Mouse (Mus musculus): Measurements from ENCODE around the gene Rere. TPM values are rescaled to one million over a fixed set of nuclear protein-coding genes. Genes with fewer than 3 reads are reported as not detected.

The Rere gene
- polyA plus RNA-seq, 1 experiment from 2014 or later: 44.4 TPM

GRCm38 (mm10) chr4:150454571-150455306, 173.3 kb downstream of the Rere start:
- Histone ChIP-seq H3K9ac (no peak overlapping the region), H3K27ac (no peak overlapping the region), H3K4me3 (replicated peaks; ENCODE audit: low read length) (no peak overlapping the region), H3K4me2 (replicated peaks) (no peak overlapping the region), H3K9me3 (ENCODE audit: control insufficient read depth, low read length) (no peaks in the 10 kb centered on the region), H3K36me3 (replicated peaks; ENCODE audit: control insufficient read depth, insufficient read depth) (no peaks in the 10 kb centered on the region), H3K27me3 (ENCODE audit: control insufficient read depth, insufficient read depth, low read length) (no peaks in the 10 kb centered on the region), H3K4me1 (replicated peaks; ENCODE audit: control insufficient read depth, insufficient read depth, low read length) (peaks cover 41% of the 10 kb centered on the region)
- DNase-seq (ENCODE audit: low spot score) (no peak), ATAC-seq (ENCODE audit: low FRiP score) (no peak)
- WGBS: 68% methylated on average over 12 of the region's 12 CpGs

DNA sequence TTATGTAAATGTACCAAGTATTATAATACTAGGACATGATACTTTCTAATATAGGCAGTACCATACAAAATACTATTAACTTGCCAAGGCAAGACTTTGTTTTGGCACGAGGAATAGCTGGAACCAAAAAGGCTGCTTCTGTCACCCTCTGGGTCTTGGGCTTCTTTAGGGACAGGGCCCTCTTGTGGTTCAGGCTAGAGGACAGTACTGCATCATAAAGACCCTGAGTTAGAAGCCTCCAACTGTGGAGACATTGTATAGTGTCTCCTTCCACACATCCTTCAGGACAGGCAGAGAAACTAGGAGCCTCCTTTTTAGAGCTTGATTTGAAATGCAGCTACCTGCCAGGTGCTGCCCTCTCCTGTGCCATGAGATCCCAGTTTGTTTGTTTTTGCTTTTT, 174.3 kb downstream of the Rere start:
- H3K4me1 ChIP-seq (replicated peaks; ENCODE audit: control insufficient read depth, insufficient read depth, low read length): peaks cover 35% of the 10 kb centered on the region
- H3K36me3 ChIP-seq (replicated peaks; ENCODE audit: control insufficient read depth, insufficient read depth): no peaks in the 10 kb centered on the region
- no peak overlapping the region for H3K4me3 ChIP-seq (replicated peaks; ENCODE audit: low read length)
- H3K4me2 ChIP-seq (replicated peaks): no peak overlapping the region
- DNase-seq (ENCODE audit: low spot score) (no peak), ATAC-seq (ENCODE audit: low FRiP score) (no peak)
- 67% methylated on average over 1 of the region's 1 CpGs for WGBS
- no peak overlapping the region for H3K9ac ChIP-seq
- no peak overlapping the region for H3K27ac ChIP-seq
- H3K27me3 ChIP-seq (ENCODE audit: control insufficient read depth, insufficient read depth, low read length): no peaks in the 10 kb centered on the region
- no peaks in the 10 kb centered on the region for H3K9me3 ChIP-seq (ENCODE audit: control insufficient read depth, low read length)

DNA sequence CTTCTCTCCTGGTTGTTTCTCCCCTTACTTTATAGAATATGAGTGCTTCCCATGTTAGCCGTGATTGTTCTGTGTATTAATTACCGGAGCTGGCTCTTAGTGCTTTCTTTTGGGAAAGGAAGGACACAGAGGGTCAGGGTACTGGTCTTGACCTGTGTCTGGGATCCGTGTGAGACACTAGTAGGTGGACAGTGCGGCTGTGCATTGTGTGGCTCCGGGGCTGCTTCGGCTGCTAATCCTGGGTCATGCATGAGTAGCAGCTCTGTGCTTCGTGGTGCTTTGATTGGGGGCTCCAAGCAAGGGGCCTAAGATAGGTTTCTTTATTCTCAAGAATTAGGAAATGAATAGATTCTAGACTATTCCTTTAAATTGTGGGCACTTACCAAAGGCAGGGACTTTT, 175.0 kb downstream of the Rere start:
- Histone ChIP-seq H3K4me3 (replicated peaks; ENCODE audit: low read length) (no peak overlapping the region), H3K4me1 (replicated peaks; ENCODE audit: control insufficient read depth, insufficient read depth, low read length) (peaks cover 38% of the 10 kb centered on the region), H3K9ac (0 out of 2 replicates have a peak overlapping the region, but pooled peaks have one; percentile 8), H3K4me2 (replicated peaks) (no peak overlapping the region), H3K36me3 (replicated peaks; ENCODE audit: control insufficient read depth, insufficient read depth) (no peaks in the 10 kb centered on the region), H3K9me3 (ENCODE audit: control insufficient read depth, low read length) (no peaks in the 10 kb centered on the region), H3K27ac (peak overlapping the region; percentile 66), H3K27me3 (ENCODE audit: control insufficient read depth, insufficient read depth, low read length) (no peaks in the 10 kb centered on the region)
- no peak for ATAC-seq (ENCODE audit: low FRiP score)
- no peak for DNase-seq (ENCODE audit: low spot score)
- WGBS: 28% methylated on average over 7 of the region's 7 CpGs

DNA sequence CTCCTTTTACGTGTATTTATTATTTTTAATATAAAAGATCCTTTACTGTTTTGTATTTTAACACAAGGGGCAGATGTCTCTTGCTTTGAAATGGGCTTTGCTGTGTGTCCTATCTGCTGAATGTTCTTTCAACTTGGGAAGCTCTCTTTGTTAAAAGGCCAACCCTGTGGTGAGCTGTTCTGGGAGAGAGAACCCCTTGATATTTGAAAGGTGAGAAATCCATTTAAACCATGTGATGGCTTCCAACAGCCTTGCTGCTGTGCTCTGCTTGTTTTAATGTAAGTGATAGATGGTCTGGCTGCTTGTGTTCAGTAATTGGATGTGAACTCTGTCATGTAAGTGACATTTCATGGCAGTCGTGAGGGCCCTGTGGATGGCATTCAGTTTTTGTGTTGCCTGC, 175.4 kb downstream of the Rere start:
- no peaks in the 10 kb centered on the region for H3K27me3 ChIP-seq (ENCODE audit: control insufficient read depth, insufficient read depth, low read length)
- WGBS: 31% methylated on average over 2 of the region's 2 CpGs
- 0 out of 2 replicates have a peak overlapping the region, but pooled peaks have one; percentile 8 for H3K9ac ChIP-seq
- no peak overlapping the region for H3K4me3 ChIP-seq (replicated peaks; ENCODE audit: low read length)
- no peaks in the 10 kb centered on the region for H3K36me3 ChIP-seq (replicated peaks; ENCODE audit: control insufficient read depth, insufficient read depth)
- H3K4me2 ChIP-seq (replicated peaks): no peak overlapping the region
- no peak for ATAC-seq (ENCODE audit: low FRiP score)
- H3K27ac ChIP-seq: peak overlapping the region; percentile 66
- no peaks in the 10 kb centered on the region for H3K9me3 ChIP-seq (ENCODE audit: control insufficient read depth, low read length)
- peaks cover 39% of the 10 kb centered on the region for H3K4me1 ChIP-seq (replicated peaks; ENCODE audit: control insufficient read depth, insufficient read depth, low read length)
- no peak for DNase-seq (ENCODE audit: low spot score)

DNA sequence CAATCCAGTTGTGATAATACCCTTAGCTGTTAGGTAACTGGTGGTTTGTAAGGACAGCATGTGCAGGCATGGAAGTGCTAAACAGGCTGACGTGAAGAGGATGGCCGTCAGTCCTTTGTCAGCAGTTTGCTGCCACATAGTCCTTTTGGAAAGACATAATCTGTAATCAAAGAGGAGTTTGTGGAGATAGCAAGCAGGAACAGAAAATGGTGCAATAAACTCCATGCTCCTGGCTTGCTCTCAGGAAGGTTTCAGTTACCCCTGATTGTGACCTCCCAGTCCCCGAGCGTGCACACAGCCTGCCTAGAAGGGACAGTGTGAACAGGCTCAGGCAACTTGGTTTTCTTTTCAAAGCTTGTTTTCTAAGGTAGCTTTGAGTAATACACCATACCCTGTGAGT, 175.9 kb downstream of the Rere start:
- Histone ChIP-seq H3K27ac (peak overlapping the region; percentile 66), H3K36me3 (replicated peaks; ENCODE audit: control insufficient read depth, insufficient read depth) (no peaks in the 10 kb centered on the region), H3K9ac (no peak overlapping the region; the same call in 1 of the 2 replicates), H3K4me2 (replicated peaks) (no peak overlapping the region), H3K27me3 (ENCODE audit: control insufficient read depth, insufficient read depth, low read length) (no peaks in the 10 kb centered on the region), H3K4me1 (replicated peaks; ENCODE audit: control insufficient read depth, insufficient read depth, low read length) (peaks cover 41% of the 10 kb centered on the region), H3K9me3 (ENCODE audit: control insufficient read depth, low read length) (no peaks in the 10 kb centered on the region), H3K4me3 (replicated peaks; ENCODE audit: low read length) (no peak overlapping the region)
- 59% methylated on average over 4 of the region's 4 CpGs for WGBS
- ATAC-seq (ENCODE audit: low FRiP score) (no peak), DNase-seq (ENCODE audit: low spot score) (no peak)

DNA sequence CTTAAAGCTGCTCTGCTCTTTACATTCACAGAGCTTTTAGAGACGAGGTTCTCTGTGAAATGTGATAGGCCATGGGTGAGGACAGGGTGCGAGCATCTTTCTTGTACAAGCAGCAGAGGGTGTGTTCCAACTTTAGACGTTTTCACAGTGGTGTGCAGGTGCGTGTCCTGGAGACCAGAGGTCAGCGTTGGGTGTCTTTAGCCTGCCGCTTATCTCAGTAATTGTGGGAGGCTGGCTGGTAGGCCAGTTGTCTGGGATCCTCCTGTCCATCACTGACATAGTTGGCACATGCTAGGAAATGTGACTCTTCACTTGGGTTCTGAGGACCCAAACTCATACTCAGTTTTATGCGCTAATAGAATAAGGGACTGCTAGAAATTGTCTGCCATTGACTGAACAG, 176.3 kb downstream of the Rere start:
- Histone ChIP-seq H3K36me3 (replicated peaks; ENCODE audit: control insufficient read depth, insufficient read depth) (no peaks in the 10 kb centered on the region), H3K9ac (no peak overlapping the region; the same call in 1 of the 2 replicates), H3K27ac (no peak overlapping the region), H3K4me3 (replicated peaks; ENCODE audit: low read length) (no peak overlapping the region), H3K4me1 (replicated peaks; ENCODE audit: control insufficient read depth, insufficient read depth, low read length) (peaks cover 41% of the 10 kb centered on the region), H3K27me3 (ENCODE audit: control insufficient read depth, insufficient read depth, low read length) (no peaks in the 10 kb centered on the region), H3K9me3 (ENCODE audit: control insufficient read depth, low read length) (no peaks in the 10 kb centered on the region), H3K4me2 (replicated peaks) (no peak overlapping the region)
- no peak for ATAC-seq (ENCODE audit: low FRiP score)
- WGBS: 63% methylated on average over 7 of the region's 7 CpGs
- no peak for DNase-seq (ENCODE audit: low spot score)

DNA sequence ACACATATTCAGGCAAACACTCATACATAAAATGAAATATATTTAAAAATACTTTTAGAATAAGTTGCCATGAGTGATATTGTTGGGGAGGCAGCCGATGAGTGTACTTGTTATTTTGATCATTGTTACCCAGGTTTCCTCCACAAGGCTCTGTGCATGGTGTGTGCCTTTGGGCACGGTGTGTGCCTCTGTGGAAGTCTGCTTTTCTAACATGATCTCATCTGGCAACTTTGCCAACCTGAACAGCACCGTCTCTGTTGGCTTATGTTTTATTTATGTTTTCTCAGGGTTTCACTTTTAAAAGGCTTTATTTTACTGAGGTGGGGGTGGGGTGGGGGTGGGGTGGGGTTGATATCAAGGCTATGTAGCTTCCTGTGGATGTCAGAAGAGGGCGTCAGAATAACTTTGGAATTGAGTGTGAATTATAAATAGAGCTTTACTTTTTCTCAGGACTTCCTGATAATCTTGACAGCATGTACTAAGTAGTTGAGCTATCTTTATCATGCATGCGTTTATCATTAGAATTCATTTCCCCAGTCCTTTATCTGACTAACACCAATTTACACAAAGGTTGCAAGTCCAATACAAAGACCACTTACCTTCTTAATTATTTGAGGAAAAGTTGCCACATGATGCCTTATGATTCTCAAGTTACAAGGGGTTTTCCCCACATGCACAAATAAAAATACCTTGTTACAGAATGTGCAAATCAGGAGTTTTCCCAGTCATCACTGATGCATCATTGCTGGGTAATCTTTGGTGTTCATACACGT, 177.8 kb downstream of the Rere start:
- Histone ChIP-seq H3K4me2 (replicated peaks) (no peak overlapping the region), H3K27ac (no peak overlapping the region), H3K4me3 (replicated peaks; ENCODE audit: low read length) (no peak overlapping the region), H3K4me1 (replicated peaks; ENCODE audit: control insufficient read depth, insufficient read depth, low read length) (peaks cover 39% of the 10 kb centered on the region), H3K27me3 (ENCODE audit: control insufficient read depth, insufficient read depth, low read length) (no peaks in the 10 kb centered on the region), H3K36me3 (replicated peaks; ENCODE audit: control insufficient read depth, insufficient read depth) (no peaks in the 10 kb centered on the region), H3K9me3 (ENCODE audit: control insufficient read depth, low read length) (no peaks in the 10 kb centered on the region), H3K9ac (no peak overlapping the region)
- WGBS: 53% methylated on average over 6 of the region's 6 CpGs
- no peak for DNase-seq (ENCODE audit: low spot score)
- ATAC-seq (ENCODE audit: low FRiP score): no peak

- ATAC-seq (ENCODE audit: low FRiP score): no peak
- H3K27ac ChIP-seq: no peak overlapping the region
- no peak overlapping the region for H3K4me3 ChIP-seq (replicated peaks; ENCODE audit: low read length)
- no peak for DNase-seq (ENCODE audit: low spot score)
- WGBS: 76% methylated on average over 5 of the region's 5 CpGs
- H3K4me2 ChIP-seq (replicated peaks): no peak overlapping the region
- peaks cover 37% of the 10 kb centered on the region for H3K4me1 ChIP-seq (replicated peaks; ENCODE audit: control insufficient read depth, insufficient read depth, low read length)
- H3K27me3 ChIP-seq (ENCODE audit: control insufficient read depth, insufficient read depth, low read length): no peaks in the 10 kb centered on the region
- H3K36me3 ChIP-seq (replicated peaks; ENCODE audit: control insufficient read depth, insufficient read depth): no peaks in the 10 kb centered on the region
- no peak overlapping the region for H3K9ac ChIP-seq
- H3K9me3 ChIP-seq (ENCODE audit: control insufficient read depth, low read length): no peaks in the 10 kb centered on the region
Measured at GRCm38 (mm10) chr4:150460451-150460850, 179.0 kb downstream of the Rere start.

- Histone ChIP-seq H3K4me3 (replicated peaks; ENCODE audit: low read length) (no peak overlapping the region), H3K9me3 (ENCODE audit: control insufficient read depth, low read length) (no peaks in the 10 kb centered on the region), H3K27me3 (ENCODE audit: control insufficient read depth, insufficient read depth, low read length) (no peaks in the 10 kb centered on the region), H3K4me2 (replicated peaks) (no peak overlapping the region), H3K9ac (no peak overlapping the region), H3K27ac (no peak overlapping the region), H3K36me3 (replicated peaks; ENCODE audit: control insufficient read depth, insufficient read depth) (no peaks in the 10 kb centered on the region), H3K4me1 (replicated peaks; ENCODE audit: control insufficient read depth, insufficient read depth, low read length) (peaks cover 39% of the 10 kb centered on the region)
- 44% methylated on average over 5 of the region's 5 CpGs for WGBS
- no peak for ATAC-seq (ENCODE audit: low FRiP score)
- no peak for DNase-seq (ENCODE audit: low spot score)
Measured at GRCm38 (mm10) chr4:150461011-150461410, 179.6 kb downstream of the Rere start.
